Mouse (Mus musculus) mesoderm, embryonic 11.5 days (tissue): ENCODE data around the gene Hrnr.
A peak's percentile ranks its signal among the peaks of the same experiment; 100 is the strongest.

ENCODE experiments used
- DNase-seq: peaks from one replicate; pipeline ENCODE4 v3.0.0-alpha.2; 2012; ENCODE audit warnings: low read depth, low spot score

Hrnr gene

GRCm38 (mm10) chr3:93319449-93319848, at the start of gene Hrnr:
Gene Hrnr (plus strand): TSS chr3:93319749.
- no peak for DNase-seq

- no peak for DNase-seq
Measured at GRCm38 (mm10) chr3:93273223-93273622, 46.3 kb upstream of the Hrnr start, which contains the start of gene Flg. Gene Flg (plus strand): TSS chr3:93273523.

- no peak for DNase-seq
Measured at GRCm38 (mm10) chr3:93297542-93297941, 22.0 kb upstream of the Hrnr start.

- DNase-seq, result no peak
Measured at GRCm38 (mm10) chr3:93299832-93300231, 19.7 kb upstream of the Hrnr start.

GRCm38 (mm10) chr3:93301896-93302295, 17.7 kb upstream of the Hrnr start:
- no peak for DNase-seq

- DNase-seq, result peak; percentile 2
Measured at GRCm38 (mm10) chr3:93306142-93306541, 13.4 kb upstream of the Hrnr start.

- no peak for DNase-seq
Measured at GRCm38 (mm10) chr3:93311371-93311770, 8.2 kb upstream of the Hrnr start.

GRCm38 (mm10) chr3:93314388-93314787, 5.2 kb upstream of the Hrnr start:
- no peak for DNase-seq

GRCm38 (mm10) chr3:93337749-93338148, 18.2 kb downstream of the Hrnr start:
- DNase-seq, result no peak

GRCm38 (mm10) chr3:93340021-93340420, 20.5 kb downstream of the Hrnr start:
- DNase-seq, result no peak

- no peak for DNase-seq
Measured at GRCm38 (mm10) chr3:93346896-93347295, 27.3 kb downstream of the Hrnr start.

- peak; percentile 59 for DNase-seq
Measured at GRCm38 (mm10) chr3:93360045-93360444, 40.5 kb downstream of the Hrnr start.

- peak; percentile 70 for DNase-seq
Measured at GRCm38 (mm10) chr3:93361933-93362574, 42.5 kb downstream of the Hrnr start.

GRCm38 (mm10) chr3:93366966-93367575, 47.5 kb downstream of the Hrnr start:
- DNase-seq, result no peak

GRCm38 (mm10) chr3:93368171-93368570, 48.6 kb downstream of the Hrnr start:
- DNase-seq, result no peak

GRCm38 (mm10) chr3:93373416-93373815, 53.9 kb downstream of the Hrnr start:
- DNase-seq, result no peak

- DNase-seq, result no peak
Measured at GRCm38 (mm10) chr3:93375196-93375595, 55.6 kb downstream of the Hrnr start.

- DNase-seq, result no peak
Measured at GRCm38 (mm10) chr3:93375601-93376000, 56.1 kb downstream of the Hrnr start.

- DNase-seq, result no peak
Measured at GRCm38 (mm10) chr3:93378146-93378545, 58.6 kb downstream of the Hrnr start.
